Mouse (Mus musculus) CH12.LX (cell line): ENCODE results near the gene Mctp1. TPM values are rescaled to one million over a fixed set of nuclear protein-coding genes. Genes with fewer than 3 reads are reported as not detected.

Source experiments
- DNase-seq: peaks from one replicate; pipeline ENCODE4 v3.0.0-alpha.2; 2013; ENCODE audit errors: extremely low read depth
- H3K27ac ChIP-seq: 2 replicates; pipeline ENCODE4 v1.5.1; 2012; ENCODE audit warnings: low read depth, mild to moderate bottlenecking, control low read depth, moderate library complexity; ENCODE audit not compliant: insufficient read depth
- H3K27me3 ChIP-seq: replicated peaks from 2 replicates; pipeline ENCODE3; 2012; ENCODE audit warnings: inconsistent platforms
- H3K36me3 ChIP-seq, 2 experiments: replicated peaks in 1 of 2; 2 replicates each; pipeline versions ENCODE3 to v1.6.1; 2012; ENCODE audit warnings: inconsistent platforms in 1 of 2, low read length in 1 of 2, mild to moderate bottlenecking in 1 of 2, mixed read lengths in 1 of 2, moderate library complexity in 1 of 2; ENCODE audit not compliant: control insufficient read depth in 1 of 2, insufficient read depth in 1 of 2
- H3K4me1 ChIP-seq, 2 experiments: 2 replicates each; pipeline ENCODE4 v1.6.1; 2012; ENCODE audit warnings: inconsistent platforms in 1 of 2, moderate library complexity in 1 of 2; ENCODE audit not compliant: insufficient read depth in 2 of 2, control insufficient read depth in 1 of 2
- H3K4me2 ChIP-seq: 2 replicates; pipeline ENCODE4 v1.6.1; 2012; ENCODE audit warnings: low read depth, mild to moderate bottlenecking, control low read depth; ENCODE audit not compliant: poor library complexity, insufficient read depth, severe bottlenecking
- H3K4me3 ChIP-seq, 3 experiments: fragments of 150-350 bp in 1 of 3; sonication (generic) in 1 of 3; replicated peaks in 1 of 3; 2 replicates each; pipeline versions ENCODE3 to v1.5.1; 2011 to 2012; ENCODE audit warnings: low read depth in 2 of 3, low read length in 2 of 3, mild to moderate bottlenecking in 2 of 3, moderate library complexity in 2 of 3, control low read depth in 1 of 3, improper control_type of control experiment in 1 of 3, inconsistent platforms in 1 of 3, mixed read lengths in 1 of 3; ENCODE audit not compliant: poor library complexity in 1 of 3
- H3K79me2 ChIP-seq: replicated peaks from 2 replicates; pipeline ENCODE4 v1.6.1; 2012; ENCODE audit warnings: mild to moderate bottlenecking, moderate library complexity; ENCODE audit not compliant: control insufficient read depth, poor library complexity, insufficient read depth, severe bottlenecking; ENCODE audit errors: extremely low read depth
- H3K9ac ChIP-seq: 2 replicates; pipeline ENCODE4 v1.6.1; 2012; ENCODE audit warnings: low read depth, mild to moderate bottlenecking, control low read depth, moderate library complexity; ENCODE audit not compliant: insufficient read depth
- H3K9me3 ChIP-seq: replicated peaks from 2 replicates; pipeline ENCODE3; 2012; ENCODE audit warnings: low read length, inconsistent platforms, mixed read lengths
- BHLHE40 ChIP-seq: IDR thresholded peaks from 2 replicates; pipeline ENCODE4 v1.6.1; 2011; ENCODE audit warnings: mild to moderate bottlenecking, low read depth, low read length, improper control_type of control experiment
- CHD1 ChIP-seq: IDR thresholded peaks from 2 replicates; pipeline ENCODE4 v1.6.1; 2012; ENCODE audit warnings: low read depth, low read length, improper control_type of control experiment, inconsistent platforms
- CHD2 ChIP-seq: IDR thresholded peaks from 2 replicates; pipeline ENCODE4 v1.6.1; 2011; ENCODE audit warnings: low read length, improper control_type of control experiment
- CTCF ChIP-seq, 2 experiments: IDR thresholded peaks in 1 of 2; conservative IDR thresholded peaks in 1 of 2; 2 replicates each; pipeline ENCODE4 v1.5.1; 2011 to 2012; ENCODE audit warnings: low read depth in 2 of 2, low read length in 2 of 2, improper control_type of control experiment in 1 of 2, inconsistent platforms in 1 of 2, mild to moderate bottlenecking in 1 of 2, moderate library complexity in 1 of 2
- ELF1 ChIP-seq: IDR thresholded peaks from 2 replicates; pipeline ENCODE4 v1.6.1; 2014; ENCODE audit warnings: low read depth, mild to moderate bottlenecking, inconsistent platforms, low read length, improper control_type of control experiment
- ETS1 ChIP-seq: conservative IDR thresholded peaks from 2 replicates; pipeline ENCODE4 v1.6.1; 2012; ENCODE audit warnings: low read depth, mild to moderate bottlenecking, inconsistent platforms, low read length, improper control_type of control experiment, moderate library complexity
- HCFC1 ChIP-seq: IDR thresholded peaks from 2 replicates; pipeline ENCODE4 v1.6.1; 2012; ENCODE audit warnings: low read depth, mild to moderate bottlenecking, inconsistent platforms, low read length, improper control_type of control experiment
- KAT2A ChIP-seq: IDR thresholded peaks from 2 replicates; pipeline ENCODE4 v1.6.1; 2012; ENCODE audit warnings: low read length, improper control_type of control experiment, inconsistent platforms; ENCODE audit not compliant: insufficient replicate concordance
- MAX ChIP-seq: IDR thresholded peaks from 2 replicates; pipeline ENCODE4 v1.6.1; 2011; ENCODE audit warnings: low read length, improper control_type of control experiment
- MAZ ChIP-seq: IDR thresholded peaks from 2 replicates; pipeline ENCODE4 v1.6.1; 2012; ENCODE audit warnings: low read depth, mild to moderate bottlenecking, inconsistent platforms, low read length, improper control_type of control experiment, moderate library complexity
- MEF2A ChIP-seq: IDR thresholded peaks from 2 replicates; pipeline ENCODE4 v1.6.1; 2014; ENCODE audit warnings: low read depth, mild to moderate bottlenecking, inconsistent platforms, low read length, improper control_type of control experiment, borderline replicate concordance
- NRF1 ChIP-seq: IDR thresholded peaks from 2 replicates; pipeline ENCODE4 v1.6.1; 2014; ENCODE audit warnings: low read depth, mild to moderate bottlenecking, inconsistent platforms, low read length, improper control_type of control experiment, moderate library complexity
- PAX5 ChIP-seq: IDR thresholded peaks from 2 replicates; pipeline ENCODE4 v1.6.1; 2012; ENCODE audit warnings: low read length, inconsistent platforms, mixed read lengths
- POLR2AphosphoS2 ChIP-seq: IDR thresholded peaks from 2 replicates; pipeline ENCODE4 v1.6.1; 2011; ENCODE audit warnings: low read depth, low read length, improper control_type of control experiment
- RAD21 ChIP-seq: IDR thresholded peaks from 2 replicates; pipeline ENCODE4 v1.6.1; 2011; ENCODE audit warnings: low read depth, mild to moderate bottlenecking, low read length, improper control_type of control experiment, moderate library complexity
- SIN3A ChIP-seq: IDR thresholded peaks from 2 replicates; pipeline ENCODE4 v1.6.1; 2012; ENCODE audit warnings: low read length, improper control_type of control experiment, inconsistent platforms
- TBP ChIP-seq: conservative IDR thresholded peaks from 2 replicates; pipeline ENCODE4 v1.6.1; 2011; ENCODE audit warnings: low read depth, low read length, improper control_type of control experiment
- UBTF ChIP-seq: IDR thresholded peaks from 2 replicates; pipeline ENCODE4 v1.6.1; 2012; ENCODE audit warnings: low read depth, mild to moderate bottlenecking, inconsistent platforms, low read length, improper control_type of control experiment, moderate library complexity
- USF2 ChIP-seq: conservative IDR thresholded peaks from 2 replicates; pipeline ENCODE4 v1.6.1; 2011; ENCODE audit warnings: low read depth, low read length, improper control_type of control experiment
- ZC3H11A ChIP-seq: IDR thresholded peaks from 2 replicates; pipeline ENCODE4 v1.6.1; 2012; ENCODE audit warnings: low read depth, mild to moderate bottlenecking, inconsistent platforms, low read length, improper control_type of control experiment
- dilution Hi-C: fragments of 300-500 bp; cut with MboI; formaldehyde crosslinking; loops from 2 replicates; pipeline ENCODE4 v1.14.3; 2020; ENCODE audit warnings: low sequenced_read_pairs; ENCODE audit not compliant: extremely low pct_unique_long_range_greater_than_20kb, extremely low pct_ligation_motif_present
- in situ Hi-C: fragments of 300-500 bp; cut with MboI; formaldehyde crosslinking; loops from 3 replicates; pipeline ENCODE4 v1.14.3; 2019; ENCODE audit warnings: low sequenced_read_pairs, low pct_ligation_motif_present, low pct_unique_long_range_greater_than_20kb, mixed read lengths
- polyA plus RNA-seq: library from polyadenylated mRNA; unstranded; fragments of >175 nt; gene quantifications from 2 replicates; pipeline ENCODE4 v1.2.1, GENCODE M21; 2012; ENCODE audit warnings: low read depth; ENCODE audit not compliant: insufficient read length
- total RNA-seq, 2 experiments: library from RNA; depleted of rRNA; stranded (reverse); fragments of 300-350 nt in 1 of 2; fragments of >200 nt in 1 of 2; gene quantifications; 2 replicates each; pipeline ENCODE4 v1.2.3; 2012 to 2014

Mctp1 gene
- total and polyA plus RNA-seq, 3 experiments = 3.0 to 5.3 (median 3.7) TPM

DNA sequence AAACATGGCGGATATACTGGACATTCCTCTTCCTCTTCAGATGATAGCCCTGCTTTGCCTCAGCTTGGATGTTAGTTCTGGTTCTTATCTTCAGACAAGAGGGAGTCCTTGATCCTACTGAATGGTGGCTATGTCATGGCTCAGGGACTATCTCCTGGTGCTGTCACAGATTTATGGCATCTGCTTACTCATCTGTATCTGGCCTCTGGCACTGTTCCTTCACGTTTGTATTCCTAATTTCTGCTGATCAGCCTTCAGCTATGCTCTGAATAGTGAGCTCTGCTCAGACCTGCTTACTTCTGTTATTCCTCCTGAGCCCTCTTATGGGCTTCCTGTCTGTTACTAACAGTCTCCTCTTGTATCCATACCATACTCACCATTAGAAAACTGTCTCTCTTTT, 7.6 kb downstream of the Mctp1 start:
- H3K9ac ChIP-seq = no peak overlapping the region
- no peak for TF ChIP-seq TBP
- TF ChIP-seq RAD21 = no peak
- TF ChIP-seq KAT2A = no peak
- no peak for TF ChIP-seq MEF2A
- TF ChIP-seq USF2 = no peak
- TF ChIP-seq CHD1 = no peak
- no peak overlapping the region for H3K4me2 ChIP-seq
- no peak overlapping the region for H3K27ac ChIP-seq
- no peaks in the 10 kb centered on the region for H3K79me2 ChIP-seq
- H3K9me3 ChIP-seq = no peaks in the 10 kb centered on the region
- no peak overlapping the region for H3K4me3 ChIP-seq
- peaks cover 2 to 25% of the 10 kb centered on the region in 2 experiments; a peak in 2 of 4 replicates for H3K4me1 ChIP-seq
- dilution Hi-C loops = no loop called here
- in situ Hi-C loops = no loop called here
- no peaks in the 10 kb centered on the region for H3K36me3 ChIP-seq
- no peaks in the 10 kb centered on the region for H3K27me3 ChIP-seq
- DNase-seq = no peak

DNA sequence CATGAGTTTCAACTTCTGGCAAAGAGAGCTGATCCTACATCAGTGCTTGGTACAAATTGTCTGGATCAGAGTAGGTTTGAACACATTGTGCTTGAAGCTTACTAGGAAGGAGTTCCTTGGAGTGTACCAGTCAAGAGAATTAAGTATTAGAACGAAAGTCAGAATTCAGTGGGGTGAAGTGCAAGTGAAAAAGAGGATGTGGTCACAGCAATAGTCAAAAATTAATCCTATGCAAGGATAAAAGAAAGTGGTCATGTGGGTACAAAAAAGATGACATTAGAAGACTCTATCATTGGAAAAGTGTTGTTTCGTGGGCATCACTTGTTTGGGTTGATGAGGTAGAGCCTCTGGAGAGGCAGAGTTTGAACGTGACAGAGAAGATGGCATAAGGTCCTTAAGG, 8.8 kb downstream of the Mctp1 start:
- Histone ChIP-seq H3K4me2 (no peak overlapping the region), H3K27ac (no peak overlapping the region), H3K79me2 (no peaks in the 10 kb centered on the region), H3K27me3 (no peaks in the 10 kb centered on the region), H3K4me3 (no peak overlapping the region), H3K9ac (no peak overlapping the region; the same call in 1 of the 2 replicates), H3K4me1 (peaks cover 0 to 16% of the 10 kb centered on the region in 2 experiments; a peak in 2 of 4 replicates), H3K36me3 (no peaks in the 10 kb centered on the region), H3K9me3 (no peaks in the 10 kb centered on the region)
- TF ChIP-seq POLR2AphosphoS2 (no peak), SIN3A (no peak), HCFC1 (no peak), MAX (no peak), PAX5 (no peak), MEF2A (no peak), NRF1 (no peak)
- in situ Hi-C loops = no loop called here
- no peak for DNase-seq
- dilution Hi-C loops = no loop called here

DNA sequence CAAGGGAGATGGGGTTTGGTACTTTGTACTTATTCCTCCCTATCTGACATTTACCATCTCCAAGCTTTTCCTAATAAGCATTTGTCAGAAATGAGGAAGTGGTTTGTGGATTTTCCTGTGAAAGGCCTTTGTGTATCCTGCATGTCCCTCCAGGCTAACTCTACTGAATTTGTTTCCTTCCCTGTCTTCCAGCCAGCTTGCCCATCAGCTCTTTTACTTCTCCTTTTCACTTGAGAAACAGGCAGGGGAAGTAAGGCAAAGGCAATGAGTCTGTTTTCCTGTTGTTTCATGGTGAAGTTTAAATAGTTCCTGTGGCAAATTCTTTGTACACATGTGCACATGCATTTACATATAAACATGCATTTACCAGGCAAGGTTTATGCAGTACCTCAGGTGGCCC, 11.6 kb downstream of the Mctp1 start:
- Histone ChIP-seq H3K4me1 (peaks cover 0 to 16% of the 10 kb centered on the region in 2 experiments; a peak in 2 of 4 replicates), H3K36me3 (no peaks in the 10 kb centered on the region), H3K9me3 (no peaks in the 10 kb centered on the region), H3K4me3 (no peak overlapping the region), H3K79me2 (no peaks in the 10 kb centered on the region), H3K4me2 (no peak overlapping the region), H3K27ac (no peak overlapping the region), H3K9ac (no peak overlapping the region), H3K27me3 (no peaks in the 10 kb centered on the region)
- in situ Hi-C loops (no loop called here), dilution Hi-C loops (no loop called here)
- no peak for DNase-seq
- TF ChIP-seq ZC3H11A = no peak
- no peak for TF ChIP-seq ELF1
- TF ChIP-seq KAT2A = no peak
- no peak for TF ChIP-seq TBP
- no peak for TF ChIP-seq CHD2
- no peak for TF ChIP-seq POLR2AphosphoS2
- TF ChIP-seq BHLHE40 = no peak
- TF ChIP-seq ETS1 = no peak
- no peak for TF ChIP-seq MAZ
- TF ChIP-seq CTCF (conservative IDR thresholded peaks at IDR 0.05 in 1 of 2, IDR thresholded peaks at IDR 0.05 in 1 of 2; ENCODE audit: low read depth in 2 of 2, low read length in 2 of 2) = no peak
- TF ChIP-seq UBTF = no peak
